Mouse (Mus musculus) E14TG2a.4 (cell line): Measurements from ENCODE around the gene Rhbg.

Experiments
- CTCF ChIP-seq: conservative IDR thresholded peaks from 2 replicates; pipeline ENCODE4 v1.5.1; 2014; ENCODE audit warnings: low read length
- NANOG ChIP-seq: IDR thresholded peaks from 2 replicates; pipeline ENCODE4 v1.6.1; 2014; ENCODE audit warnings: borderline replicate concordance, low read length, mixed read lengths
- POU5F1 ChIP-seq: IDR thresholded peaks from 2 replicates; pipeline ENCODE4 v1.6.1; 2014; ENCODE audit warnings: low read length, borderline replicate concordance

- TF ChIP-seq POU5F1 (no peak), CTCF (no peak), NANOG (no peak)
These were observed 49.8 kb downstream of the Rhbg start for GRCm38 (mm10) chr3:88204751-88205150.
